Mouse (Mus musculus) cerebellum, adult 9-11 months (tissue): ENCODE data around the gene 5530401A14Rik.

Source experiments
- DNase-seq: peaks from one replicate; pipeline ENCODE4 v3.0.0; 2022

Gene 5530401A14Rik

GRCm38 (mm10) chr11:81860250-81860972, at the start of gene 5530401A14Rik:
5530401A14Rik (plus strand) TSS chr11:81860673.
- peak; percentile 39 for DNase-seq

- no peak for DNase-seq
These were observed 45.7 kb upstream of the 5530401A14Rik start for GRCm38 (mm10) chr11:81814816-81815215.

GRCm38 (mm10) chr11:81816531-81816930, 43.9 kb upstream of the 5530401A14Rik start:
- no peak for DNase-seq

GRCm38 (mm10) chr11:81832381-81832780, 28.1 kb upstream of the 5530401A14Rik start:
- no peak for DNase-seq

GRCm38 (mm10) chr11:81838426-81838825, 22.0 kb upstream of the 5530401A14Rik start:
- no peak for DNase-seq

GRCm38 (mm10) chr11:81841001-81841400, 19.5 kb upstream of the 5530401A14Rik start:
- no peak for DNase-seq

GRCm38 (mm10) chr11:81845010-81845685, 15.3 kb upstream of the 5530401A14Rik start:
- peak; percentile 18 for DNase-seq

- DNase-seq = no peak
These were observed 14.8 kb upstream of the 5530401A14Rik start for GRCm38 (mm10) chr11:81845686-81846036.

GRCm38 (mm10) chr11:81847773-81848490, 12.5 kb upstream of the 5530401A14Rik start:
- DNase-seq = no peak

GRCm38 (mm10) chr11:81865661-81866382, 5.3 kb downstream of the 5530401A14Rik start:
- no peak for DNase-seq

- no peak for DNase-seq
These were observed 11.2 kb downstream of the 5530401A14Rik start for GRCm38 (mm10) chr11:81871506-81872213.

GRCm38 (mm10) chr11:81896511-81896910, 36.0 kb downstream of the 5530401A14Rik start:
- DNase-seq = no peak

- DNase-seq = no peak
These were observed 37.3 kb downstream of the 5530401A14Rik start for GRCm38 (mm10) chr11:81897547-81898354.

GRCm38 (mm10) chr11:81902318-81902717, 41.8 kb downstream of the 5530401A14Rik start:
- DNase-seq = no peak

GRCm38 (mm10) chr11:81908760-81909159, 48.3 kb downstream of the 5530401A14Rik start:
- DNase-seq = no peak

- no peak for DNase-seq
These were observed 49.0 kb downstream of the 5530401A14Rik start for GRCm38 (mm10) chr11:81909397-81909894.

GRCm38 (mm10) chr11:81913071-81913470, 52.6 kb downstream of the 5530401A14Rik start:
- DNase-seq = no peak

GRCm38 (mm10) chr11:81915501-81915900, 55.0 kb downstream of the 5530401A14Rik start:
- DNase-seq = no peak

GRCm38 (mm10) chr11:81923096-81923495, 62.6 kb downstream of the 5530401A14Rik start:
- no peak for DNase-seq

- DNase-seq = no peak
These were observed 63.2 kb downstream of the 5530401A14Rik start for GRCm38 (mm10) chr11:81923626-81924025.

GRCm38 (mm10) chr11:81926393-81926792, 65.9 kb downstream of the 5530401A14Rik start:
- DNase-seq = no peak
